Mouse (Mus musculus) ES-E14 (cell line): ENCODE measurements around the gene Rbm28.

Experiments
- HCFC1 ChIP-seq: IDR thresholded peaks from 2 replicates; pipeline ENCODE4 v1.6.1; 2012; ENCODE audit warnings: low read length, inconsistent platforms, borderline replicate concordance; ENCODE audit not compliant: insufficient read depth
- ZC3H11A ChIP-seq: IDR thresholded peaks from 2 replicates; pipeline ENCODE4 v1.6.1; 2012; ENCODE audit warnings: low read depth, mild to moderate bottlenecking, inconsistent platforms, low read length, borderline replicate concordance

GRCm38 (mm10) chr6:29201988-29202387, 37.2 kb upstream of the Rbm28 start:
- TF ChIP-seq HCFC1 = no peak
- no peak for TF ChIP-seq ZC3H11A
